Mouse (Mus musculus) liver, adult 2 months (tissue): Measurements from ENCODE around the gene Pitpna.

Experiments
- CTCF ChIP-seq: fragments of 200-500 bp; IDR thresholded peaks from 2 replicates; pipeline ENCODE4 v1.5.1; 2011; ENCODE audit warnings: low read depth, low read length, control low read depth
- POLR2A ChIP-seq: fragments of 200-500 bp; IDR thresholded peaks from 2 replicates; pipeline ENCODE4 v1.6.1; 2011; ENCODE audit warnings: low read length, control low read depth; ENCODE audit not compliant: insufficient read depth; ENCODE audit errors: extremely low read depth

GRCm38 (mm10) chr11:75551321-75551720, 36.6 kb upstream of the Pitpna start:
- TF ChIP-seq CTCF: no peak
- TF ChIP-seq POLR2A: no peak
